Mouse (Mus musculus) heart, postnatal 0 days (tissue): Measurements from ENCODE around the gene Frmd8. TPM values are rescaled to one million over a fixed set of nuclear protein-coding genes. Genes with fewer than 3 reads are reported as not detected.

Experiments
- ATAC-seq: fragments of 200-750 bp; cut with Nextera tagmentation; 2 replicates; pipeline ENCODE4 v1.8.0; 2017; ENCODE audit warnings: low read depth, moderate number of reproducible peaks, moderate library complexity; ENCODE audit not compliant: insufficient read depth
- DNase-seq: peaks from one replicate; pipeline ENCODE4 v3.0.0-alpha.2; 2016; ENCODE audit warnings: low spot score
- H3K27ac ChIP-seq: fragments of 300-500 bp; sonication (generic); 2 replicates; pipeline ENCODE4 v1.5.1; 2014; ENCODE audit warnings: low read depth, mild to moderate bottlenecking
- H3K27me3 ChIP-seq: fragments of 300-500 bp; sonication (generic); 2 replicates; pipeline ENCODE4 v1.6.1; 2014; ENCODE audit warnings: low read length, mixed read lengths; ENCODE audit not compliant: control insufficient read depth, insufficient read depth
- H3K36me3 ChIP-seq: fragments of 300-500 bp; sonication (generic); replicated peaks from 2 replicates; pipeline ENCODE4 v1.6.1; 2014; ENCODE audit warnings: low read length, mixed read lengths; ENCODE audit not compliant: control insufficient read depth, insufficient read depth
- H3K4me1 ChIP-seq: fragments of 300-500 bp; sonication (generic); 2 replicates; pipeline ENCODE4 v1.6.1; 2014; ENCODE audit warnings: antibody characterized with exemption; ENCODE audit not compliant: control insufficient read depth, insufficient read depth
- H3K4me2 ChIP-seq: fragments of 300-500 bp; sonication (generic); 2 replicates; pipeline ENCODE4 v1.6.1; 2014; ENCODE audit warnings: low read depth, mild to moderate bottlenecking, low read length, moderate library complexity
- H3K4me3 ChIP-seq: fragments of 300-500 bp; sonication (generic); 2 replicates; pipeline ENCODE4 v1.5.1; 2014; ENCODE audit warnings: low read depth, low read length
- H3K9ac ChIP-seq: fragments of 300-500 bp; sonication (generic); replicated peaks from 2 replicates; pipeline ENCODE4 v1.6.1; 2014; ENCODE audit warnings: low read depth, low read length, mixed read lengths
- H3K9me3 ChIP-seq: fragments of 300-500 bp; sonication (generic); replicated peaks from 2 replicates; pipeline ENCODE4 v1.6.1; 2016; ENCODE audit warnings: low read length; ENCODE audit not compliant: control insufficient read depth
- CTCF ChIP-seq: IDR thresholded peaks from 2 replicates; pipeline ENCODE4 v1.5.1; 2016; ENCODE audit warnings: antibody characterized with exemption, control low read depth, low read depth
- EP300 ChIP-seq: IDR thresholded peaks from 2 replicates; pipeline ENCODE4 v1.6.1; 2016; ENCODE audit warnings: antibody characterized with exemption, low read depth
- WGBS: fragments of 180-500 bp; shearing (Covaris S2); extraction: QIAGEN DNeasy Blood & Tissue Kit; methylation state at CpG from one replicate; pipeline ENCODE4 v1.1.7; 2014; 5-methylcytosine and 5-hydroxymethylcytosine counted together
- polyA plus RNA-seq: library from polyadenylated mRNA; unstranded; fragments of >200 nt; fragmentation: Nextera tagmentation; extraction: Ambion mirVana; gene quantifications from 2 replicates; pipeline ENCODE4 v1.2.1, GENCODE M21; 2015
- total RNA-seq: library from RNA; depleted of rRNA; stranded (reverse); fragments of >200 nt; gene quantifications from 2 replicates; pipeline ENCODE4 v1.2.3, GENCODE M21; 2014; ENCODE audit warnings: low replicate concordance

Gene Frmd8
- total and polyA plus RNA-seq, 2 experiments from 2014 or later = 12.8 to 29.1 TPM

GRCm38 (mm10) chr19:5841999-5842784 is 32.9 kb downstream of the Frmd8 start:
- Histone ChIP-seq H3K9me3 (no peaks in the 10 kb centered on the region), H3K9ac (peak overlapping the region; percentile 59), H3K4me1 (peaks cover 73% of the 10 kb centered on the region), H3K27me3 (no peaks in the 10 kb centered on the region), H3K36me3 (no peaks in the 10 kb centered on the region), H3K4me3 (peak overlapping the region; percentile 47), H3K27ac (peak overlapping the region; percentile 99), H3K4me2 (peak overlapping the region; percentile 60)
- ATAC-seq (no peak), DNase-seq (peak; percentile 15)
- 70% methylated on average over 5 of the region's 5 CpGs for WGBS
- no peak for TF ChIP-seq CTCF

GRCm38 (mm10) chr19:5841389-5841946 is 33.6 kb downstream of the Frmd8 start:
- H3K9ac ChIP-seq = peak overlapping the region; percentile 59
- H3K27me3 ChIP-seq = no peaks in the 10 kb centered on the region
- DNase-seq = peak; percentile 46
- no peaks in the 10 kb centered on the region for H3K36me3 ChIP-seq
- TF ChIP-seq CTCF (no peak), EP300 (peak; percentile 20; the same call in 1 of the 2 replicates)
- no peaks in the 10 kb centered on the region for H3K9me3 ChIP-seq
- ATAC-seq = no peak
- H3K4me2 ChIP-seq = peak overlapping the region; percentile 60
- H3K4me3 ChIP-seq = peak overlapping the region; percentile 47
- H3K27ac ChIP-seq = peak overlapping the region; percentile 99
- WGBS = 54% methylated on average over 4 of the region's 4 CpGs
- H3K4me1 ChIP-seq = peaks cover 76% of the 10 kb centered on the region

GRCm38 (mm10) chr19:5840890-5841388 is 34.1 kb downstream of the Frmd8 start:
- Histone ChIP-seq H3K36me3 (no peaks in the 10 kb centered on the region), H3K4me1 (peaks cover 76% of the 10 kb centered on the region), H3K9me3 (no peaks in the 10 kb centered on the region), H3K9ac (peak overlapping the region; percentile 59; the same call in 1 of the 2 replicates), H3K4me3 (peak overlapping the region; percentile 47), H3K27ac (peak overlapping the region; percentile 99), H3K4me2 (peak overlapping the region; percentile 60), H3K27me3 (no peaks in the 10 kb centered on the region)
- TF ChIP-seq EP300 (no peak), CTCF (no peak)
- ATAC-seq (no peak), DNase-seq (no peak)
- 87% methylated on average over 9 of the region's 9 CpGs for WGBS

- Histone ChIP-seq H3K9ac (peak overlapping the region; percentile 6; the same call in 1 of the 2 replicates), H3K9me3 (no peaks in the 10 kb centered on the region), H3K4me3 (no peak overlapping the region), H3K27me3 (no peaks in the 10 kb centered on the region), H3K36me3 (no peaks in the 10 kb centered on the region), H3K4me2 (peak overlapping the region; percentile 60), H3K4me1 (peaks cover 76% of the 10 kb centered on the region), H3K27ac (peak overlapping the region; percentile 99)
- WGBS = 51% methylated on average over 18 of the region's 18 CpGs
- DNase-seq (peak; percentile 38), ATAC-seq (0 out of 2 replicates have a peak, but pooled peaks have one; percentile 4)
- no peak for TF ChIP-seq EP300
- no peak for TF ChIP-seq CTCF
These were observed 34.8 kb downstream of the Frmd8 start for GRCm38 (mm10) chr19:5840086-5840889.

DNA sequence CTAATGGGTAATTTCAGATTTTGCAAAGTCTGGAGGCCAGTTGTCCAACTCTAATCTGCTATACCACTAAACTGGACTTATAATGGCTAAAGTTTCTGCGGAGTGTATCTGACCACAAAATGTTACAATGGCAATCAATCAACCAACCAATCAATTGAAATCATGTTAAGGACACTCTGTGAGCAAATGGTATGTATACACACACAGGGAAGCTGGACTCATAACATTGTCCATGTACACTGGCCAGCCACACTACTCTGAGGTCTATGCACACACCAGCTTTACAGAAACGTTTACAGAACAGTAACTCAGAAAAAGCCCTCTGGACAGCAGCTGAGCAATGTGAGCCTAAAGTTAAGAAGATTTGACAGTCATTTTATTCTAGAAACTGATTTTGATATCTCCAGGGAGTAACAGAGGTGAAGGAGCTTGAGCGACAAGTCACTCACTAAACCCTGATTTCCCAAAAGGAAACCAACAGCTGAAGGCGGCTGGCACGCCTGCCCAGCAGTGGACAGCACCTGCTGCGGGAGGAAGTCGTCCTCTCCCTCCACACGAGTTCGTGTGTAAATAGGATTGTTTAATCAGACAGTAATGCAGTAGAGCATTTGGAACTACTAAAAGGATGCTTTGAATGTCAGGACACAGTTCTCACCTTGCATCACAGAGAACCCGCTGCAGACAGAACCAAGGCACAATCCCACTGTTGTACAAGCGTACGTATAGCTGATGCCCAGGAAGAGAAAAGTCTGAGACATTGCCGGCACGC is 35.6 kb downstream of the Frmd8 start:
- no peaks in the 10 kb centered on the region for H3K9me3 ChIP-seq
- H3K4me1 ChIP-seq = peaks cover 71% of the 10 kb centered on the region
- no peaks in the 10 kb centered on the region for H3K36me3 ChIP-seq
- peak overlapping the region; percentile 99 for H3K27ac ChIP-seq
- no peak for ATAC-seq
- whole genome bisulfite sequencing = 72% methylated on average over 14 of the region's 14 CpGs
- H3K27me3 ChIP-seq = no peaks in the 10 kb centered on the region
- no peak overlapping the region for H3K4me2 ChIP-seq
- H3K4me3 ChIP-seq = no peak overlapping the region
- no peak for TF ChIP-seq CTCF
- TF ChIP-seq EP300 = no peak
- no peak overlapping the region for H3K9ac ChIP-seq
- peak; percentile 7 for DNase-seq
